Mouse (Mus musculus): Measurements from ENCODE around the gene Hist1h4f. TPM values are rescaled to one million over a fixed set of nuclear protein-coding genes. Genes with fewer than 3 reads are reported as not detected.
A peak's percentile ranks its signal among the peaks of the same experiment; 100 is the strongest.

Hist1h4f gene
- polyA plus RNA-seq, 1 experiment from 2014 or later: 2.4 TPM

GRCm38 (mm10) chr13:23521703-23522102 is 29.7 kb downstream of the Hist1h4f start:
- WGBS (ENCODE audit: insufficient replicate concordance): under 1% methylated on average over 14 of the region's 14 CpGs
- no peaks in the 10 kb centered on the region for H3K9me3 ChIP-seq (replicated peaks; ENCODE audit: control insufficient read depth, low read length)
- H3K4me1 ChIP-seq (ENCODE audit: control insufficient read depth, low read depth, low read length): peaks cover 25% of the 10 kb centered on the region
- no peak overlapping the region for H3K27ac ChIP-seq (ENCODE audit: low read length)
- H3K9ac ChIP-seq (ENCODE audit: low read depth, low read length): no peak overlapping the region; the same call in 1 of the 2 replicates
- no peaks in the 10 kb centered on the region for H3K27me3 ChIP-seq (ENCODE audit: control insufficient read depth, insufficient read depth, low read depth, low read length)
- H3K36me3 ChIP-seq (ENCODE audit: control insufficient read depth, insufficient read depth): no peaks in the 10 kb centered on the region
- peak; percentile 44 for ATAC-seq (ENCODE audit: low read depth)
- peak overlapping the region; percentile 22; the same call in 1 of the 2 replicates for H3K4me3 ChIP-seq (ENCODE audit: low read depth, low read length)
- H3K4me2 ChIP-seq (ENCODE audit: low read depth, low read length): peak overlapping the region; percentile 53

- peaks cover 17% of the 10 kb centered on the region for H3K4me1 ChIP-seq (ENCODE audit: control insufficient read depth, low read depth, low read length)
Observed at GRCm38 (mm10) chr13:23519416-23519815, 32.0 kb downstream of the Hist1h4f start.

GRCm38 (mm10) chr13:23518885-23519284 is 32.6 kb downstream of the Hist1h4f start:
- peak overlapping the region; percentile 71 for H3K4me2 ChIP-seq (ENCODE audit: low read depth, low read length)
- H3K9ac ChIP-seq (ENCODE audit: low read depth, low read length): peak overlapping the region; percentile 6; the same call in 1 of the 2 replicates
- peak; percentile 60 for ATAC-seq (ENCODE audit: low read depth)
- peak overlapping the region; percentile 50 for H3K4me3 ChIP-seq (ENCODE audit: low read depth, low read length)
- no peaks in the 10 kb centered on the region for H3K36me3 ChIP-seq (ENCODE audit: control insufficient read depth, insufficient read depth)
- H3K27ac ChIP-seq (ENCODE audit: low read length): peak overlapping the region; percentile 77
- 0% methylated on average over 6 of the region's 6 CpGs for WGBS (ENCODE audit: insufficient replicate concordance)
- no peaks in the 10 kb centered on the region for H3K9me3 ChIP-seq (replicated peaks; ENCODE audit: control insufficient read depth, low read length)
- no peaks in the 10 kb centered on the region for H3K27me3 ChIP-seq (ENCODE audit: control insufficient read depth, insufficient read depth, low read depth, low read length)
- peaks cover 17% of the 10 kb centered on the region for H3K4me1 ChIP-seq (ENCODE audit: control insufficient read depth, low read depth, low read length)

More at GRCm38 (mm10) chr13:23519416-23519815, 32.0 kb downstream of the Hist1h4f start:
- ATAC-seq (ENCODE audit: low read depth): peak; percentile 45
- Histone ChIP-seq H3K4me2 (ENCODE audit: low read depth, low read length) (peak overlapping the region; percentile 71), H3K9me3 (replicated peaks; ENCODE audit: control insufficient read depth, low read length) (no peaks in the 10 kb centered on the region), H3K27me3 (ENCODE audit: control insufficient read depth, insufficient read depth, low read depth, low read length) (no peaks in the 10 kb centered on the region), H3K4me3 (ENCODE audit: low read depth, low read length) (peak overlapping the region; percentile 50), H3K36me3 (ENCODE audit: control insufficient read depth, insufficient read depth) (no peaks in the 10 kb centered on the region), H3K27ac (ENCODE audit: low read length) (peak overlapping the region; percentile 77), H3K9ac (ENCODE audit: low read depth, low read length) (peak overlapping the region; percentile 6; the same call in 1 of the 2 replicates)
- WGBS (ENCODE audit: insufficient replicate concordance): under 1% methylated on average over 10 of the region's 10 CpGs

GRCm38 (mm10) chr13:23518295-23518603 is 33.2 kb downstream of the Hist1h4f start:
- no peaks in the 10 kb centered on the region for H3K27me3 ChIP-seq (ENCODE audit: control insufficient read depth, insufficient read depth, low read depth, low read length)
- peak overlapping the region; percentile 67 for H3K27ac ChIP-seq (ENCODE audit: low read length)
- no peaks in the 10 kb centered on the region for H3K9me3 ChIP-seq (replicated peaks; ENCODE audit: control insufficient read depth, low read length)
- WGBS (ENCODE audit: insufficient replicate concordance): under 1% methylated on average over 6 of the region's 6 CpGs
- H3K4me1 ChIP-seq (ENCODE audit: control insufficient read depth, low read depth, low read length): peaks cover 17% of the 10 kb centered on the region
- H3K4me2 ChIP-seq (ENCODE audit: low read depth, low read length): peak overlapping the region; percentile 94
- H3K36me3 ChIP-seq (ENCODE audit: control insufficient read depth, insufficient read depth): no peaks in the 10 kb centered on the region
- H3K9ac ChIP-seq (ENCODE audit: low read depth, low read length): peak overlapping the region; percentile 51
- peak overlapping the region; percentile 65 for H3K4me3 ChIP-seq (ENCODE audit: low read depth, low read length)
- no peak for ATAC-seq (ENCODE audit: low read depth)

- peak; percentile 80 for ATAC-seq (ENCODE audit: low read depth)
- Histone ChIP-seq H3K4me2 (ENCODE audit: low read depth, low read length) (peak overlapping the region; percentile 94), H3K27ac (ENCODE audit: low read length) (peak overlapping the region; percentile 81), H3K9me3 (replicated peaks; ENCODE audit: control insufficient read depth, low read length) (no peaks in the 10 kb centered on the region), H3K4me1 (ENCODE audit: control insufficient read depth, low read depth, low read length) (peaks cover 17% of the 10 kb centered on the region), H3K36me3 (ENCODE audit: control insufficient read depth, insufficient read depth) (no peaks in the 10 kb centered on the region), H3K4me3 (ENCODE audit: low read depth, low read length) (peak overlapping the region; percentile 65), H3K27me3 (ENCODE audit: control insufficient read depth, insufficient read depth, low read depth, low read length) (no peaks in the 10 kb centered on the region), H3K9ac (ENCODE audit: low read depth, low read length) (peak overlapping the region; percentile 56)
- WGBS (ENCODE audit: insufficient replicate concordance): under 1% methylated on average over 27 of the region's 27 CpGs
Observed at GRCm38 (mm10) chr13:23517603-23518294, 33.7 kb downstream of the Hist1h4f start.

- peak overlapping the region; percentile 79 for H3K27ac ChIP-seq (ENCODE audit: low read length)
- H3K36me3 ChIP-seq (ENCODE audit: control insufficient read depth, insufficient read depth): no peaks in the 10 kb centered on the region
- peak overlapping the region; percentile 94 for H3K4me2 ChIP-seq (ENCODE audit: low read depth, low read length)
- peaks cover 17% of the 10 kb centered on the region for H3K4me1 ChIP-seq (ENCODE audit: control insufficient read depth, low read depth, low read length)
- H3K9ac ChIP-seq (ENCODE audit: low read depth, low read length): peak overlapping the region; percentile 56
- H3K4me3 ChIP-seq (ENCODE audit: low read depth, low read length): peak overlapping the region; percentile 65
- ATAC-seq (ENCODE audit: low read depth): peak; percentile 51
- H3K27me3 ChIP-seq (ENCODE audit: control insufficient read depth, insufficient read depth, low read depth, low read length): no peaks in the 10 kb centered on the region
- under 1% methylated on average over 19 of the region's 19 CpGs for WGBS (ENCODE audit: insufficient replicate concordance)
- H3K9me3 ChIP-seq (replicated peaks; ENCODE audit: control insufficient read depth, low read length): no peaks in the 10 kb centered on the region
Observed at GRCm38 (mm10) chr13:23516822-23517602, 34.4 kb downstream of the Hist1h4f start.

- H3K9me3 ChIP-seq (replicated peaks; ENCODE audit: control insufficient read depth, low read length): no peaks in the 10 kb centered on the region
- WGBS (ENCODE audit: insufficient replicate concordance): 54% methylated on average over 15 of the region's 15 CpGs
- H3K4me1 ChIP-seq (ENCODE audit: control insufficient read depth, low read depth, low read length): peaks cover 17% of the 10 kb centered on the region
- H3K4me2 ChIP-seq (ENCODE audit: low read depth, low read length): peak overlapping the region; percentile 94
- no peak overlapping the region for H3K9ac ChIP-seq (ENCODE audit: low read depth, low read length)
- H3K27me3 ChIP-seq (ENCODE audit: control insufficient read depth, insufficient read depth, low read depth, low read length): no peaks in the 10 kb centered on the region
- ATAC-seq (ENCODE audit: low read depth): no peak
- peak overlapping the region; percentile 61 for H3K4me3 ChIP-seq (ENCODE audit: low read depth, low read length)
- H3K27ac ChIP-seq (ENCODE audit: low read length): no peak overlapping the region
- H3K36me3 ChIP-seq (ENCODE audit: control insufficient read depth, insufficient read depth): no peaks in the 10 kb centered on the region
Observed at GRCm38 (mm10) chr13:23515826-23516620, 35.4 kb downstream of the Hist1h4f start.

GRCm38 (mm10) chr13:23515281-23515680 is 36.2 kb downstream of the Hist1h4f start:
- Histone ChIP-seq H3K9me3 (replicated peaks; ENCODE audit: control insufficient read depth, low read length) (no peaks in the 10 kb centered on the region), H3K4me1 (ENCODE audit: control insufficient read depth, low read depth, low read length) (peaks cover 15% of the 10 kb centered on the region), H3K36me3 (ENCODE audit: control insufficient read depth, insufficient read depth) (no peaks in the 10 kb centered on the region), H3K4me3 (ENCODE audit: low read depth, low read length) (no peak overlapping the region), H3K27ac (ENCODE audit: low read length) (no peak overlapping the region), H3K9ac (ENCODE audit: low read depth, low read length) (no peak overlapping the region), H3K4me2 (ENCODE audit: low read depth, low read length) (no peak overlapping the region), H3K27me3 (ENCODE audit: control insufficient read depth, insufficient read depth, low read depth, low read length) (no peaks in the 10 kb centered on the region)
- WGBS (ENCODE audit: insufficient replicate concordance): 60% methylated on average over 5 of the region's 5 CpGs
- ATAC-seq (ENCODE audit: low read depth): no peak

Measured in liver, embryonic 16.5 days (tissue).